Mouse (Mus musculus) lung, postnatal 0 days (tissue): ENCODE measurements around the gene Rtn1.

Experiments used
- CTCF ChIP-seq: IDR thresholded peaks from 2 replicates; pipeline ENCODE4 v1.5.1; 2016; ENCODE audit warnings: antibody characterized with exemption, mild to moderate bottlenecking
- EP300 ChIP-seq: IDR thresholded peaks from 2 replicates; pipeline ENCODE4 v1.6.1; 2016; ENCODE audit warnings: antibody characterized with exemption, mild to moderate bottlenecking, control low read depth

- TF ChIP-seq EP300: no peak
- TF ChIP-seq CTCF: no peak
These were observed 42.8 kb downstream of the Rtn1 start for GRCm38 (mm10) chr12:72366104-72366437.
